Mouse (Mus musculus): Measurements from ENCODE around the gene Iffo2. TPM values are rescaled to one million over a fixed set of nuclear protein-coding genes. Genes with fewer than 3 reads are reported as not detected.

Gene Iffo2
- polyA plus RNA-seq, 1 experiment = not detected

GRCm38 (mm10) chr4:139650086-139650743 lies 119.9 kb downstream of the Iffo2 start:
- Histone ChIP-seq H3K27ac (ENCODE audit: insufficient read depth, low read depth, low read length) (no peak overlapping the region), H3K4me1 (ENCODE audit: control insufficient read depth, insufficient read depth, low read length) (peaks cover 3% of the 10 kb centered on the region; the same call in 1 of the 2 replicates), H3K4me3 (ENCODE audit: insufficient read depth, low read depth, low read length) (no peak overlapping the region)
- TF ChIP-seq CTCF (IDR thresholded peaks at IDR 0.05; ENCODE audit: insufficient read depth, low read depth, low read length) (no peak), POLR2A (IDR thresholded peaks at IDR 0.05; ENCODE audit: insufficient read depth, low read depth, low read length) (no peak)
- WGBS = 89% methylated on average over 15 of the region's 15 CpGs

GRCm38 (mm10) chr4:139650907-139651306 lies 120.6 kb downstream of the Iffo2 start:
- no peak overlapping the region for H3K27ac ChIP-seq (ENCODE audit: insufficient read depth, low read depth, low read length)
- TF ChIP-seq POLR2A (IDR thresholded peaks at IDR 0.05; ENCODE audit: insufficient read depth, low read depth, low read length) (no peak), CTCF (IDR thresholded peaks at IDR 0.05; ENCODE audit: insufficient read depth, low read depth, low read length) (no peak)
- H3K4me1 ChIP-seq (ENCODE audit: control insufficient read depth, insufficient read depth, low read length) = peaks cover 3% of the 10 kb centered on the region; the same call in 1 of the 2 replicates
- H3K4me3 ChIP-seq (ENCODE audit: insufficient read depth, low read depth, low read length) = no peak overlapping the region
- 78% methylated on average over 11 of the region's 11 CpGs for WGBS

GRCm38 (mm10) chr4:139653238-139653637 lies 122.9 kb downstream of the Iffo2 start, which contains the start of gene Tas1r2:
Gene Tas1r2, plus strand, starts transcription at chr4:139653538.
- 85% methylated on average over 8 of the region's 8 CpGs for WGBS
- no peak within 1 kb of the TSS for H3K27ac ChIP-seq (ENCODE audit: insufficient read depth, low read depth, low read length)
- TF ChIP-seq CTCF (IDR thresholded peaks at IDR 0.05; ENCODE audit: insufficient read depth, low read depth, low read length) (no peak), POLR2A (IDR thresholded peaks at IDR 0.05; ENCODE audit: insufficient read depth, low read depth, low read length) (no peak)
- no peak within 1 kb of the TSS for H3K4me3 ChIP-seq (ENCODE audit: insufficient read depth, low read depth, low read length)
- H3K4me1 ChIP-seq (ENCODE audit: control insufficient read depth, insufficient read depth, low read length) = peaks cover 3% of the 10 kb centered on the region; the same call in 1 of the 2 replicates

- 61% methylated on average over 14 of the region's 14 CpGs for WGBS
- Histone ChIP-seq H3K27ac (ENCODE audit: insufficient read depth, low read depth, low read length) (no peak overlapping the region), H3K4me3 (ENCODE audit: insufficient read depth, low read depth, low read length) (no peak overlapping the region), H3K4me1 (ENCODE audit: control insufficient read depth, insufficient read depth, low read length) (peaks cover 7% of the 10 kb centered on the region; the same call in 1 of the 2 replicates)
- TF ChIP-seq POLR2A (IDR thresholded peaks at IDR 0.05; ENCODE audit: insufficient read depth, low read depth, low read length) (no peak), CTCF (IDR thresholded peaks at IDR 0.05; ENCODE audit: insufficient read depth, low read depth, low read length) (no peak)
These were observed 131.5 kb downstream of the Iffo2 start for GRCm38 (mm10) chr4:139661897-139662296.

- TF ChIP-seq CTCF (IDR thresholded peaks at IDR 0.05; ENCODE audit: insufficient read depth, low read depth, low read length) = no peak
- TF ChIP-seq POLR2A (IDR thresholded peaks at IDR 0.05; ENCODE audit: insufficient read depth, low read depth, low read length) = no peak
- Histone ChIP-seq H3K4me3 (ENCODE audit: insufficient read depth, low read depth, low read length) (no peak overlapping the region), H3K4me1 (ENCODE audit: control insufficient read depth, insufficient read depth, low read length) (peaks cover 6% of the 10 kb centered on the region), H3K27ac (ENCODE audit: insufficient read depth, low read depth, low read length) (no peak overlapping the region)
- 69% methylated on average over 6 of the region's 6 CpGs for WGBS
These were observed 137.3 kb downstream of the Iffo2 start for GRCm38 (mm10) chr4:139667632-139668031.

- Histone ChIP-seq H3K4me1 (ENCODE audit: control insufficient read depth, insufficient read depth, low read length) (peaks cover 6% of the 10 kb centered on the region), H3K27ac (ENCODE audit: insufficient read depth, low read depth, low read length) (no peak overlapping the region), H3K4me3 (ENCODE audit: insufficient read depth, low read depth, low read length) (no peak overlapping the region)
- TF ChIP-seq POLR2A (IDR thresholded peaks at IDR 0.05; ENCODE audit: insufficient read depth, low read depth, low read length) = no peak
- TF ChIP-seq CTCF (IDR thresholded peaks at IDR 0.05; ENCODE audit: insufficient read depth, low read depth, low read length) = peak; percentile 95
- WGBS = 7% methylated on average over 6 of the region's 6 CpGs
These were observed 139.5 kb downstream of the Iffo2 start for GRCm38 (mm10) chr4:139669847-139670246.

Other genes with a start within 250 kb of the Iffo2 start
- not detected in 2 replicates for gene Pqlc2, start 219.8 kb upstream of the Iffo2 start, polyA plus RNA-seq (2012; ENCODE audit: insufficient read depth, insufficient read length, low replicate concordance, missing spikeins)
- gene Akr7a5, start 219.8 kb upstream of the Iffo2 start, polyA plus RNA-seq (2012; ENCODE audit: insufficient read depth, insufficient read length, low replicate concordance, missing spikeins) = not detected in 2 replicates
- not detected in 2 replicates for gene Mrto4, start 178.0 kb upstream of the Iffo2 start, polyA plus RNA-seq (2012; ENCODE audit: insufficient read depth, insufficient read length, low replicate concordance, missing spikeins)
- gene Emc1, start 178.0 kb upstream of the Iffo2 start, polyA plus RNA-seq (2012; ENCODE audit: insufficient read depth, insufficient read length, low replicate concordance, missing spikeins) = not detected in 2 replicates
- 57.4 and 354 TPM in 2 replicates for gene Ubr4, start 177.9 kb upstream of the Iffo2 start, polyA plus RNA-seq (2012; ENCODE audit: insufficient read depth, insufficient read length, low replicate concordance, missing spikeins)
- gene Gm21969, start 72.6 kb downstream of the Iffo2 start, polyA plus RNA-seq (2012; ENCODE audit: insufficient read depth, insufficient read length, low replicate concordance, missing spikeins) = not detected in 2 replicates
- gene Aldh4a1, start 92.3 kb downstream of the Iffo2 start, polyA plus RNA-seq (2012; ENCODE audit: insufficient read depth, insufficient read length, low replicate concordance, missing spikeins) = not detected in 2 replicates
- not detected in 2 replicates for gene Tas1r2, start 123.0 kb downstream of the Iffo2 start, polyA plus RNA-seq (2012; ENCODE audit: insufficient read depth, insufficient read length, low replicate concordance, missing spikeins)

All from olfactory bulb, adult 2 months (tissue).